Mouse (Mus musculus): ENCODE measurements around the gene Rars2. TPM values are rescaled to one million over a fixed set of nuclear protein-coding genes. Genes with fewer than 3 reads are reported as not detected.

The Rars2 gene
- total and polyA plus RNA-seq, 3 experiments, result 47.7 to 60.3 TPM; not detected in 1

DNA sequence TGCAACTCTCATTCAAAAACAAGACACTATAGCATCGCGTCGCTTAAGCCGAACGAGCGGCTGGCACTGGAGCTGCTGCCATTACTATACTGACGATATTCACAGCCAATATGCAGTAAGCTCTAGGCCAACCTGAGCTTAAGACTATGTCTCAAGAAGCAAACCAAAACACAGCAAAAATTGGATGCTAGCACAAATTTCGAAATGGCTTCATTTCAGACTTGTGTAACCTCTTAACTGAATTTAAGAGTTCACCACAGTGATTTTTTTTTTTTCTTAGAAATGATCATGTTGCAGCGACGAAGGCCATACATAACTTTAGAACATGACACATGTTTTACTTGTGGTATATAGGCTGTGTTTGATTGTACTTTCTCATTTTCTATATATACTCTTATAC lies 8.1 kb upstream of the Rars2 start:
- no peak for DNase-seq (ENCODE audit: low read depth, low spot score)
- Histone ChIP-seq H3K79me2 (ENCODE audit: control insufficient read depth, insufficient read depth, low read length, poor library complexity) (no peaks in the 10 kb centered on the region), H3K9me3 (replicated peaks; ENCODE audit: insufficient read depth, low read length) (no peaks in the 10 kb centered on the region), H3K36me3 (ENCODE audit: control insufficient read depth in 1 of 2, insufficient read depth in 2 of 2, low read length in 2 of 2) (peaks cover 0 to 48% of the 10 kb centered on the region in 2 experiments; a peak in 3 of 4 replicates), H3K4me1 (ENCODE audit: control insufficient read depth in 1 of 2, insufficient read depth in 2 of 2, low read length in 2 of 2) (no peaks in the 10 kb centered on the region), H3K27ac (ENCODE audit: control insufficient read depth, low read depth, low read length) (no peak overlapping the region), H3K9ac (ENCODE audit: control insufficient read depth, low read depth, low read length, poor library complexity, severe bottlenecking) (no peak overlapping the region), H3K4me3 (ENCODE audit: control insufficient read depth in 1 of 2, insufficient read depth in 1 of 2, low read depth in 2 of 2, low read length in 2 of 2) (no peak overlapping the region), H3K27me3 (ENCODE audit: control insufficient read depth in 1 of 2, insufficient read depth in 2 of 2, low read length in 2 of 2) (no peaks in the 10 kb centered on the region)
- TF ChIP-seq ZKSCAN1 (IDR thresholded peaks at IDR 0.05; ENCODE audit: low read depth, low read length), result no peak
- TF ChIP-seq KAT2A (conservative IDR thresholded peaks at IDR 0.05; ENCODE audit: low read depth, low read length), result no peak
- no peak for TF ChIP-seq MYC (IDR thresholded peaks at IDR 0.05; ENCODE audit: low read depth, low read length)
- TF ChIP-seq RCOR1 (IDR thresholded peaks at IDR 0.05; ENCODE audit: low read depth, low read length), result no peak
- TF ChIP-seq POLR2AphosphoS5 (IDR thresholded peaks at IDR 0.05; ENCODE audit: borderline replicate concordance, low read depth, low read length), result no peak
- no peak for TF ChIP-seq NELFE (IDR thresholded peaks at IDR 0.05; ENCODE audit: low read depth, low read length)
- no peak for TF ChIP-seq TAL1 (IDR thresholded peaks at IDR 0.05; ENCODE audit: low read length)
- no peak for TF ChIP-seq NRF1 (IDR thresholded peaks at IDR 0.05; ENCODE audit: insufficient read depth, low read depth, low read length, poor library complexity, severe bottlenecking)
- TF ChIP-seq MEF2A (IDR thresholded peaks at IDR 0.05; ENCODE audit: extremely low read depth, insufficient replicate concordance, low read depth, low read length, poor library complexity, severe bottlenecking), result no peak
- no peak for TF ChIP-seq TCF12 (IDR thresholded peaks at IDR 0.05; ENCODE audit: low read depth, low read length)
- no peak for TF ChIP-seq POLR2A (IDR thresholded peaks at IDR 0.05; ENCODE audit: control insufficient read depth in 1 of 2, insufficient read depth in 1 of 2, low read depth in 1 of 2, low read length in 2 of 2, poor library complexity in 1 of 2)
- TF ChIP-seq MAX (IDR thresholded peaks at IDR 0.05; ENCODE audit: low read length), result no peak
- no peak for TF ChIP-seq ETS1 (IDR thresholded peaks at IDR 0.05; ENCODE audit: low read depth, low read length)
- TF ChIP-seq TBP (IDR thresholded peaks at IDR 0.05; ENCODE audit: low read depth, low read length), result no peak
- no peak for TF ChIP-seq MYB (IDR thresholded peaks at IDR 0.05; ENCODE audit: low read depth, low read length)
- no peak for TF ChIP-seq MAFK (IDR thresholded peaks at IDR 0.05; ENCODE audit: borderline replicate concordance, low read depth, low read length)
- no peak for TF ChIP-seq ZNF384 (IDR thresholded peaks at IDR 0.05; ENCODE audit: low read depth, low read length)
- no peak for TF ChIP-seq UBTF (IDR thresholded peaks at IDR 0.05; ENCODE audit: borderline replicate concordance, insufficient read depth, low read depth, low read length)

- Histone ChIP-seq H3K9ac (ENCODE audit: control insufficient read depth, low read depth, low read length, poor library complexity, severe bottlenecking) (peak overlapping the region; percentile 93), H3K36me3 (ENCODE audit: control insufficient read depth in 1 of 2, insufficient read depth in 2 of 2, low read length in 2 of 2) (peaks cover 12 to 13% of the 10 kb centered on the region in 2 experiments), H3K4me3 (ENCODE audit: control insufficient read depth in 1 of 2, insufficient read depth in 1 of 2, low read depth in 2 of 2, low read length in 2 of 2) (peak overlapping the region; percentile 86 to 95), H3K27ac (ENCODE audit: control insufficient read depth, low read depth, low read length) (no peak overlapping the region), H3K79me2 (ENCODE audit: control insufficient read depth, insufficient read depth, low read length, poor library complexity) (peaks cover 32% of the 10 kb centered on the region), H3K4me1 (ENCODE audit: control insufficient read depth in 1 of 2, insufficient read depth in 2 of 2, low read length in 2 of 2) (peaks cover 3 to 9% of the 10 kb centered on the region in 2 experiments; a peak in 3 of 4 replicates), H3K9me3 (replicated peaks; ENCODE audit: insufficient read depth, low read length) (no peaks in the 10 kb centered on the region), H3K27me3 (ENCODE audit: control insufficient read depth in 1 of 2, insufficient read depth in 2 of 2, low read length in 2 of 2) (no peaks in the 10 kb centered on the region)
- TF ChIP-seq CHD1 (IDR thresholded peaks at IDR 0.05; ENCODE audit: low read depth, low read length) (no peak), ZC3H11A (IDR thresholded peaks at IDR 0.05; ENCODE audit: low read depth, low read length) (no peak), ELF1 (IDR thresholded peaks at IDR 0.05; ENCODE audit: low read depth, low read length) (no peak), TBP (IDR thresholded peaks at IDR 0.05; ENCODE audit: low read depth, low read length) (no peak), HCFC1 (IDR thresholded peaks at IDR 0.05; ENCODE audit: low read depth, low read length) (no peak)
- peak; percentile 56 for DNase-seq (ENCODE audit: low read depth, low spot score)
Observed at GRCm38 (mm10) chr4:34613571-34614145, 1.1 kb upstream of the Rars2 start.

All from MEL (cell line).